Mouse (Mus musculus): ENCODE measurements around the gene Rgs3. TPM values are rescaled to one million over a fixed set of nuclear protein-coding genes. Genes with fewer than 3 reads are reported as not detected.
"Not testable (repeated sequence)": the region's sequence is repeated elsewhere in the genome, so short reads cannot be mapped to it uniquely, and the experiment has no call there.

Rgs3 gene
- polyA plus RNA-seq, 1 experiment = 92.5 TPM

DNA sequence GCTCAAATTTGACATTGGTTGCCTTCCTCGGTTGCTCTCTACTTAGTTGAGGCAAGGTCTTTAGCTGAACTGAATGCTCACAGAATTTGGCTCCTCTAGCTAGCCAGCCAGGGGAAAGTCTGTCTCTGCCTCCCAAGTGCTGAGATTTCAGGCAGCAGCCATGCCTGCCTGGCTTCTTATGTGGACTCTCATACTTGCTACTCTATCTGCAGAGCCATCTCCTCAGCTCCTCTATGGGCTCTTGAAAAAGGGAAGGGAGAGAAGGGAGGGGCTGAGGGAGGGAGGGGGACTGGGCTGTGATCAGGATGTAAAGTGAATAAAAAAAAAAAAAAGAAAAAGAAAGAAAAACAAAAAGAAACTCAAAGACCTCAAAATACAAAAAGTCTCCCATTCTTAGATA is 31.2 kb downstream of the Rgs3 start:
- TF ChIP-seq POLR2A (IDR thresholded peaks at IDR 0.05; ENCODE audit: borderline replicate concordance, extremely low read depth, insufficient read depth, insufficient read length, poor library complexity, severe bottlenecking) = no peak
- TF ChIP-seq CTCF (IDR thresholded peaks at IDR 0.05; ENCODE audit: borderline replicate concordance, extremely low read depth, insufficient read depth, insufficient read length) = no peak
- DNase-seq (ENCODE audit: low read depth) = peak; percentile 70

DNA sequence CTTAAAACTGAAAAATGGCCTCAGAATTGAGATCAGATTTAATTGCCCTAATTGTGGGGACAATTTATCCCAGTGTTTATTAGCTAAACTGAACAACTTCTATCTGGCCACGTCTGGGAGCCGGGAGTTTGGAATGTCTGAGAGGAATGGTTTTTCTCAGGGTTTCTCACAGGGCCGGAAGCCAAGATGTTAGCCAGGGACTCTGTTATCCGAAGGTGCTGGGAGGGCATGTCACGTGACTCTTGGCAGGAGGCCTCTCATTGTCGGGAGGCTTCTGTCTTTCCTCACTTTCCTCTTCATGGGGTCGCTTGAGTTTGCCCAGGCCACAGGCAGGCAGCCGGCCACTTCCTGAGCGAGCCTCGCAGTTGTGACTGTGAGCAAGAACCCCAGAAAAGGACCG is 31.7 kb downstream of the Rgs3 start:
- TF ChIP-seq POLR2A (IDR thresholded peaks at IDR 0.05; ENCODE audit: borderline replicate concordance, extremely low read depth, insufficient read depth, insufficient read length, poor library complexity, severe bottlenecking) (no peak), CTCF (IDR thresholded peaks at IDR 0.05; ENCODE audit: borderline replicate concordance, extremely low read depth, insufficient read depth, insufficient read length) (no peak)
- DNase-seq (ENCODE audit: low read depth) = peak; percentile 83

DNA sequence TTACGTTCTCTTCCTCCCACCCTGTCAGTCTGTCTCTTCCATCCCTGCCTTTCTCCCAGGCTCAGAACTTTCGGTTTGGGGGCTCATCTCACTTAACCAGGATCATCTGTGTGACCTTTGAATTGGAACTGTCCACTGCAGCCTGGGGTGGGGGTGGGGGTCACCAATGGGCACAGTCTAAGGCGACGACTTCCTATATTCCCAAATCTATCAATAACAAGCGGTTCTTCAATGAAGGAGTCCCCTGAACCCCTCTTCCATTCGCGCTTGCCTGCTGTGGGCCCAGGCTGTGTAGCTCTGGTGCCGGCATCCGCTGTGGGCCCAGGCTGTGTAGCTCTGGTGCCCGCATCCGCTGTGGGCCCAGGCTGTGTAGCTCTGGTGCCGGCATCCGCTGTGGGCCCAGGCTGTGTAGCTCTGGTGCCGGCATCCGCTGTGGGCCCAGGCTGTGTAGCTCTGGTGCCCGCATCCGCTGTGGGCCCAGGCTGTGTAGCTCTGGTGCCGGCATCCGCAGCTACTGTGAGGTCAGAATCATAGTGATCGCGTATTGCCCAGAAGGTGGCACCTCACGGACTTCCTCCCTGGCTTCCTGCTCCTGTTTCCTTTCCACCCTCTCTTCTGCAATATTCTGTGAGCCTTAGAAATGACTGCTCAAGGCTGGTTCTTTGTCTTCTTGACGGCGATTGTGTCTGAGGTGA is 34.0 kb downstream of the Rgs3 start:
- DNase-seq (ENCODE audit: low read depth) = not testable (repeated sequence)

DNA sequence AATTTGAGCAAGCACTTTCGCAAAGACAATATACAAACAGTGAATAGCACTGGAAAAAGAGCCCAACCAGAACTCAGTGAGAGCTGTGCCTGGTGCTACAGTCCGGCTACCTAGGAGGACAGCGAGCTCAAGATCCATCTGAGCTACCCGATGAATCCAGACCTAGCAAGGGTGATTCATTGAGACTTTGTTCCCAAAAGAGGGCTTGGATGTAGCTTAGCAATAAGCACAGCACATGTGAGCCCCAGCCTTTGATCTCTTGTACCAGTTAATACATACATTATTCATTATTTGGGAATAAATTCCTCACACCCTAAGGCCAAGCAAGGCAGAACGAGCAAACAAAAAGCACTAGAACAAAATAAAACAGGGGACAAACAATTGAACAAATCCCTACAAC is 34.8 kb downstream of the Rgs3 start:
- no peak for TF ChIP-seq CTCF (IDR thresholded peaks at IDR 0.05; ENCODE audit: borderline replicate concordance, extremely low read depth, insufficient read depth, insufficient read length)
- TF ChIP-seq POLR2A (IDR thresholded peaks at IDR 0.05; ENCODE audit: borderline replicate concordance, extremely low read depth, insufficient read depth, insufficient read length, poor library complexity, severe bottlenecking) = no peak

DNA sequence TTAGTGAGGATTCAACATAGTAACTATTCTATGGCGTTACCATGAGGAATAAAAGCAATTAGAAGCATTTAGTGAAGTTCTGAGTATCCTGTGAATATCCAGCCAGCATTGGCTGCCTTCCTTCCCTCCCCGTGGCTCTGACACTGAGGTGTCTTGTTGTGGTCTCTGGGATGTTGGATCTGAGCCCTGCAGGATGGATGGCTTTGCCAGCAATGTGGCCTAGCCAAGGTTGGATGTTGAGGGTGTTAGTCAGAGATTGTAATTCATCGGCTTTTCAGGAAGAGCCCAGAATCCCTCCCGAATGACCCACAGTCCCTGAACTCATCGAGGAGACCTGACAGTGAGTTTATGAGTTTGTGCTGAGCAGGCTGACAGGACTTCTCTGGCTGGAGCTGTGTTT is 36.4 kb downstream of the Rgs3 start:
- peak; percentile 64 for DNase-seq (ENCODE audit: low read depth)
- TF ChIP-seq CTCF (IDR thresholded peaks at IDR 0.05; ENCODE audit: borderline replicate concordance, extremely low read depth, insufficient read depth, insufficient read length) (no peak), POLR2A (IDR thresholded peaks at IDR 0.05; ENCODE audit: borderline replicate concordance, extremely low read depth, insufficient read depth, insufficient read length, poor library complexity, severe bottlenecking) (no peak)

More for the DNA sequence above, 34.8 kb downstream of the Rgs3 start:
- DNase-seq (ENCODE audit: low read depth) = peak; percentile 70

DNA sequence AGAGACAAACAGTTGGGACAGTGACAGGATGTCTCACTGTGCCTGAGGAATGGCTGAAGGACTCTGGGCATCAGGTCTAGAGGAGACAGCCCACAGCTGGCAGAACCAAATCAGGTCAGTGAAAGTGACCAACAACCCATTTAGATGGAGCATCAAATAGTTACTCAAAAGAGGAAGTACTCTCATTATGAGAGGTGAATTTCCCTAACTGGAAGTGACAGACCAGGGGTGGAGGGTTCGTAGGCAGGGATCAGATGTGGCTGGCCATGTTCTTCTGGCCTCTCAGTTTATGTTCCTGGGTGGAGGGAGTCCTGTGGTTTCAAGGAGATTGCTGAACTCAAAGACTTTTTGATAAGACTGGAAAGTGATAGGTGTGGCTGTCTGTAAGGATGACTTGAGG is 40.9 kb downstream of the Rgs3 start:
- DNase-seq (ENCODE audit: low read depth) = no peak
- TF ChIP-seq CTCF (IDR thresholded peaks at IDR 0.05; ENCODE audit: borderline replicate concordance, extremely low read depth, insufficient read depth, insufficient read length) (no peak), POLR2A (IDR thresholded peaks at IDR 0.05; ENCODE audit: borderline replicate concordance, extremely low read depth, insufficient read depth, insufficient read length, poor library complexity, severe bottlenecking) (no peak)

DNA sequence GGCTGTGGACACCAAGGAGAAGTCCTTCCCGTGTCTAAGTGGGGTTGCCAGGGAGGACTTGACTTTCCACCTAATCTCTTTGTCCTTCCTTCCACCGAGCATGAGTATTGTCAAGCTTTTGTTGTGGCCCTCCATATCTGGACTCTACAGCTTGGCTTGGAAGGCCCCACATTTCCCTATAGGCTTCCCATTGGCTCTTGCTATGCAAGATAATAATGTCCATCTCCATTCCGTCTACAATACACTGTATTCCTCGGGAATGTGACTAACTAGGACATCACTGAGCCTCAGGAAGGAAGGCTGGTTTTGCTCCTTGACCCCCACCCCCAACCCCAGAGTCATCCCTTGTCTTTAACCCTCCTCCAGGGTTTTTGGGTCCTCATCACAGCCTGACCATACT is 44.0 kb downstream of the Rgs3 start:
- DNase-seq (ENCODE audit: low read depth) = no peak
- TF ChIP-seq CTCF (IDR thresholded peaks at IDR 0.05; ENCODE audit: borderline replicate concordance, extremely low read depth, insufficient read depth, insufficient read length) (no peak), POLR2A (IDR thresholded peaks at IDR 0.05; ENCODE audit: borderline replicate concordance, extremely low read depth, insufficient read depth, insufficient read length, poor library complexity, severe bottlenecking) (no peak)

DNA sequence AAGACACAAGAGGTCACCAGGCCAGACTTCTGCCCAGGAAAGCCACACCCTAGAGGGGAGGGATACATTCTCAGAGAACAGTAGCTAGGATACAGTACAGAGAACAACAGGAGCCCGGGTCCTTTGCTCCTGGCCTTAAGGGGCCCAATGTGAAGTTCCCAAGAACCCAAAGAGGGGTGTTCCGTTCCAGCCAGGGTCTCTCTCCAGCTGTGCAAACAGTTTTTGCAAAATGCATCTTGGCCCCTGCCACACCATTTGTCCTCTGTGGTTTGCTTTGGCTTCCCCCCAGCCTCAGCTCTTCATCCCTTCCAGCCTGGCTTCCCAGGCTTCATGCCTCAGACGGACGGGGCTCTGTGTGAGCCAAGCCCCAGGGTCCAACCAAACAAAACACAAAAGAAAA is 44.4 kb downstream of the Rgs3 start:
- no peak for DNase-seq (ENCODE audit: low read depth)
- TF ChIP-seq POLR2A (IDR thresholded peaks at IDR 0.05; ENCODE audit: borderline replicate concordance, extremely low read depth, insufficient read depth, insufficient read length, poor library complexity, severe bottlenecking) = no peak
- no peak for TF ChIP-seq CTCF (IDR thresholded peaks at IDR 0.05; ENCODE audit: borderline replicate concordance, extremely low read depth, insufficient read depth, insufficient read length)

DNA sequence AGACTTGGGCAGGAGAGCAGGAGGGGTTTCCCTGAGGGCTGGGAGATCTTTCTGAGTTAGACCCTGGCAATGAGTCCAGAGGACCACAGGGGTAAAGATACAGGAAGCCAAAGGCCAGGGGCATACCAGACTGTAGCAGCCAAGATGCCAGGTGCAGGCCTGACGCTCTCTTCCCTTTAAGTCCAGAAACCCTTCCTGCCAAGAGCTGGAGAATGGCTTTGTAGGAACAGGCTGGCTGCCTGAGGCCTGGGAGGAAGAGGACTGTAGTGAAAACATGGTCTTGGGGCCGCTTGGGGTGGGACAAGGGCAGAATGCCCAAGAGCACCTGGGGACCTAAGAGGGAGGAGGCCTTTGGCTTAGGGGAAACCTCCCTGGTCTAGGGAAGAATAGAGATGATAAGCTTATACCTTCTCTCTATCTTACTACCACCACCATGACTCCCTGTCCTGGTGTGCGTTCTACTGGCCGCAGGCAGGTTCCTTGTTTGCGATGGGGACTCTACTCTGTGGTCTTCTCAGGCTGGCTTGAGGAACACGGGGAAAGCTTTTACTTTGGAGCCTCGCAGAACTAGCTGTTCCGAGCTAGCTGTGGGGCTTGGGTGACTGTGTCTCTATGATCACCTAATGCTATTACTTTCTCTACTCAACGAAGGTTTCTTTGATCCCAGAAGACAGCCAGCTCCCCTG is 46.4 kb downstream of the Rgs3 start:
- DNase-seq (ENCODE audit: low read depth) = no peak
- TF ChIP-seq POLR2A (IDR thresholded peaks at IDR 0.05; ENCODE audit: borderline replicate concordance, extremely low read depth, insufficient read depth, insufficient read length, poor library complexity, severe bottlenecking) (no peak), CTCF (IDR thresholded peaks at IDR 0.05; ENCODE audit: borderline replicate concordance, extremely low read depth, insufficient read depth, insufficient read length) (no peak)

DNA sequence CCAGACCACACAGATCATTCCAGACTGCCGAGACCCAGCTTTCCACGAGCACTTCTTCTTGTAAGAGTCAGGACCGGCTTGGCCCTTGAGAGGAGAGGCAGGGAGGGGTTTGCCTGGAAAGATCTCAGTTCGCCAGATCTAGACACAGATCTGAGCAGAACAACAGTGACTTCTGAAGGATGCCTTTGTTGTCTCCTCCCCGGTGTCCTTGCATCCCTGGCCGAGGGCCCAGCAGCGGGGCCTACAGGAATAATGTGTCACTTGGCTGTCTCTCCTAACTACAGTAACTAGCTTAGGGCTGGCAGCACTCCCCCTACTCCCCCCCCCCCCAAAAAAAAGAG is 46.9 kb downstream of the Rgs3 start:
- TF ChIP-seq POLR2A (IDR thresholded peaks at IDR 0.05; ENCODE audit: borderline replicate concordance, extremely low read depth, insufficient read depth, insufficient read length, poor library complexity, severe bottlenecking) (no peak), CTCF (IDR thresholded peaks at IDR 0.05; ENCODE audit: borderline replicate concordance, extremely low read depth, insufficient read depth, insufficient read length) (no peak)
- peak; percentile 71 for DNase-seq (ENCODE audit: low read depth)

DNA sequence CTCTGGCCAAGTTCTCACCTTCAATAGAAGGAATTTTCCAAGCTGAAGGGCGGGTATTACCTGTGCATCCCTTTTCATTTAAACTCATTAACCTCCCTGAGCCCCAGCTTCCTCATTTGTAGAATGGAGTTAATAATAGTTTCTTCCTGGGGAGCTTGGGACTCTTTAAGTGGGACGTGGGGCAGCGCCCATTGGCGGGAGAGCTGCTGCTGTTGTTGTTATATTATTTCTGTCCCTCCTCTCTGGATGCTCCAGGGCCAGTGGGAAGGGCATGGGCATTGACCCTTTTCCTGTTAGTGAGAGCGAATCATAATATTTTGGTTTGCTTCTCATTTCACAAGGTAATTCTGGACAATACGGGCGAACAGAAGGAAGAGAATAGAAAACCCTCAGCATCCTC is 47.3 kb downstream of the Rgs3 start:
- TF ChIP-seq CTCF (IDR thresholded peaks at IDR 0.05; ENCODE audit: borderline replicate concordance, extremely low read depth, insufficient read depth, insufficient read length) = no peak
- TF ChIP-seq POLR2A (IDR thresholded peaks at IDR 0.05; ENCODE audit: borderline replicate concordance, extremely low read depth, insufficient read depth, insufficient read length, poor library complexity, severe bottlenecking) = no peak
- no peak for DNase-seq (ENCODE audit: low read depth)

DNA sequence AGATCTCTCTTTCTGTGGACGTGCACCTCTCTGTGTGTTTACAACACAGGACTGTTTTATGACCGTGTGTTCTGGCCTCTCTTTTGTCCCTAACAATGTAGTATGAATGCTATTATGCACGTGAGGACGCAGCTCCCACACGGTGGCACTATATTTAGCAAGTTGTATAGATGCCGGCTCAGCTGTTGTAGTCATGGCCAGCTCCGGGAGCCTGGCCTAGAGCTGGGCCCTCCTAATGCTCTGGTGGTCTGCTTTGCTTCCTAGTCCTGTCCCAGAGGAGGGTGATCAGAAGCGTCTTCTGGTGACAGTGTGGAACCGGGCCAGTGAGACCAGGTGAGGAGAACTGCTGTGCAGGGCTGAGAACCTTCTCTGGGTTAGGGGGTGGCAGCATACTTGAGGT is 47.7 kb downstream of the Rgs3 start:
- peak; percentile 66 for DNase-seq (ENCODE audit: low read depth)
- TF ChIP-seq CTCF (IDR thresholded peaks at IDR 0.05; ENCODE audit: borderline replicate concordance, extremely low read depth, insufficient read depth, insufficient read length) (peak; percentile 30; the same call in 1 of the 2 replicates), POLR2A (IDR thresholded peaks at IDR 0.05; ENCODE audit: borderline replicate concordance, extremely low read depth, insufficient read depth, insufficient read length, poor library complexity, severe bottlenecking) (no peak)

Data from brain, embryonic 14.5 days (tissue).